Mouse (Mus musculus) large intestine, adult 2 months (tissue): ENCODE data around the gene Stmn3. TPM values are rescaled to one million over a fixed set of nuclear protein-coding genes. Genes with fewer than 3 reads are reported as not detected.

Experiments
- DNase-seq: peaks from one replicate; pipeline ENCODE4 v3.0.0-alpha.2; 2012; ENCODE audit warnings: low read depth, low spot score
- WGBS: fragments of 180-500 bp; shearing (Covaris S2); methylation state at CpG from one replicate; pipeline ENCODE4 v1.1.7; 2018; 5-methylcytosine and 5-hydroxymethylcytosine counted together
- polyA plus RNA-seq: library from polyadenylated mRNA; depleted of rRNA; stranded (reverse); fragments of >200 nt; gene quantifications from 2 replicates; pipeline ENCODE4 v1.2.3, GENCODE M21; 2012; rRNA removed

Gene Stmn3
- polyA plus RNA-seq, 1 experiment, result 4.3 TPM

DNA sequence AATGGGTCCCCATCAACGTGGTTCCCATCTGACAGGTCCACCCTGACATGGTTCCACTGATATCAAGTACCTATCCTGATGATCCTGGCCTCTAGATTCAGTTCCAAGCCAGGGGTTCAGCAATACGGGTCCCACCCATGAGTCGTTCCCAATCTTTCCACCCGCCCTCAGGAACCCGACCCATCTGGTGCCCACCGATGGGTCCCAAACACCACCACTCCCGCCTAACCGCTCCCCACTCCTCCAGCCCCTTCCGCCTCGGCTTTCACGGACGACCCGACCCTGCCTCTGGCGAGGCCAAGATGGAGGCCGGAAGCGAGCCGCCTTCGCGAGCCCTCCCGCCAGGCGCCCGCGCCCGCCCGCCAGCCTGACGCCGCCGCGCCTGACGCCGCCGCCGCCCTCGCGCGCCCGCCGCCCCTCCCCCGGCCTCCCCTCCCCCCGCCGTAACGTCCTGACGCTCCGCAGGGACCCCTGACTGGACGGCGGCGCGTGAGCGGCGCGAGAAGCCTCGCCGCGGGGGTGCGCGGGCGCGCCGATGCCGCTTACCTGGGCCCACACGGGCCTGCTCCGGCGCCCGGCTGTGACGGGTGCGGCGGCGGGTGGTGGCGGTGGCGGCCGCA lies 26.9 kb downstream of the Stmn3 start:
- DNase-seq, result peak; percentile 32
- whole genome bisulfite sequencing, result 4% methylated on average over 38 of the region's 71 CpGs

DNA sequence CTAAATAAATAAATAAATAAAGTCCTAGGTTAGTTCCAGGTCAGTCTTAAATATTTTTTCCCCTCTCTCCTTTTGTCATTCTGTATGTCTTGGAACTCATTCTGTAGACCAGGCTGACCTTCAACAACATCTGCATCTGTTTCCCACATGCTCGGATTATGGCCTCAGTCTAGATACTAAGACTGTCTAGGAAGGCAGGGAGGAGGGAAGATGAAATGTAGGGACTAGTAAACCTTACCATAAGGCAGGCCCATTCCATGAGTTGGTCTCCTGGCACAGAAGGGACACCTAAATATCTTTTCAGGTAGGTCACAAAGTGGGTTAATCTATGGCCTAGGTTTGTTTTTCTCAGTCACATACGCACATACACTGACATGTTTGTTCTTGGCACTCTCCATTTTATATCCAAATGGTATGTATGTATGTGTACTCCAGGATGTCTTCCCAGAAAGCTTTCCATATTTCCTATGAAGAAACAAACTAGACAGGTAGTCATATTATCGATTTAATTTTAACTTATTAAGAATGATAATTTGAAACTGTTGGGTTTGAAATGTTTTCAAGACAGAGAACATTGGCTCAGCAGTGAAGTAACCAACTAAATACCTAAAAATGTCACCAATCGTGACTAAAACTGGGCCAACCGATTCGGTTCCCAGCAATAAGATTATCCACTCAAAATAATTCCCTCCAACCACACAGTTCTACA lies 27.5 kb downstream of the Stmn3 start:
- WGBS, result 38% methylated on average over 6 of the region's 6 CpGs

DNA sequence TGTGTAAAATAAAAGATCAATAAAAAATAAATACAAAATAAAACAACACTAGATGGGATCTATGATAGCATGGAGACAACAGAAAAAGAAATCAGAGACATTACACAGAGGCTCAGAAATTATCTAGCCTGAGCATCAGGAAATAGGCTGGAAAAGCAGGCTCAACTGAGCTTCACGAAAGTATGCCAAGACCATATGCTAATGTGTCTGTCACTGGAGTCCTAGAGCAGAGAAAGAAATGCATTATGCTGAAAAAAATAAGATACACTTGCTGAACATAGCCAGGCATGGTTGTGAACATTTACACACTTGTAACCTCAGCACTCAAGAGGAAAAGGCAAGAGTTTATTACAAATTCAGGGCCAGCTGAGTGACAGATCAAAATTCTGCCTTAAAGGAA lies 34.3 kb downstream of the Stmn3 start:
- DNase-seq, result no peak
- WGBS, result 80% methylated on average over 1 of the region's 1 CpGs

More for the DNA sequence above, 27.5 kb downstream of the Stmn3 start:
- no peak for DNase-seq

DNA sequence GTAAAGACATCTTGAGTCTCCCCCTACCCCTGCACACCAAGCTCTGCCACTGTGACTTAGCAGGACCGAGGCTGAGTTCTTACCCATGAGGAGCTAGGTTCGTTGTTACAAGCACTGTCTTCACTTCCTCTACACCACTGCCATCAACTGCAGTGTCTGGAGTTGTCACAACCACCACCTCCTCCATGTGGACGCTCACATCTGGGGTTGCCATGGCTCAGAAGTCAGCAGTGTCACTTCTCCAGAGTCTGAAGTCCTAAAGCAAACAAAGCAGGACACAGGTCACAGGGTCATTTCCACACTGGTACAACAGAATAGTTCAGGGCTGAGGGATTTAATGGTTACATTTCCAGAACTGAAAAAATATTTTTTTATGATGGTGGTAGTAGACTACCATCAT lies 36.4 kb downstream of the Stmn3 start:
- WGBS, result 76% methylated on average over 3 of the region's 3 CpGs
- no peak for DNase-seq

DNA sequence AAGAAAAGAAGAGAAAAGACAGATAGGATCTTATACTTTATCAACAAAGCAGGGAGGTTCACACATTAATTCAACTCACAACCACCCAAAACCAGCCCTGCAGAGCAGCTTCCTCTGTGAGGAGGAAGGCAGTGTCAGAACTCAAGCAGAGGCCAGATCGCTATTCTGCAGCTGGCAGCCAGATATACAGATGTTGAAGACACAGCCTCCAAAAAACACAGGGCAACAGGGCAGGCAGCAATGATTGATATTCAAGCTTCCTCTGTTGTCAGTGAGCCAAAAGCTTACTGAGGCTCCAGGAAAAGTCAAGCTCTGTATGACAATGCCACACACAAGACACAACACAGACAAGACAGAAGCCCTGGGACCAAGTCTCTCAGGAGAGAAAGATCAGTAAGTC lies 37.5 kb downstream of the Stmn3 start:
- 71% methylated on average over 1 of the region's 1 CpGs for WGBS
- DNase-seq, result no peak

DNA sequence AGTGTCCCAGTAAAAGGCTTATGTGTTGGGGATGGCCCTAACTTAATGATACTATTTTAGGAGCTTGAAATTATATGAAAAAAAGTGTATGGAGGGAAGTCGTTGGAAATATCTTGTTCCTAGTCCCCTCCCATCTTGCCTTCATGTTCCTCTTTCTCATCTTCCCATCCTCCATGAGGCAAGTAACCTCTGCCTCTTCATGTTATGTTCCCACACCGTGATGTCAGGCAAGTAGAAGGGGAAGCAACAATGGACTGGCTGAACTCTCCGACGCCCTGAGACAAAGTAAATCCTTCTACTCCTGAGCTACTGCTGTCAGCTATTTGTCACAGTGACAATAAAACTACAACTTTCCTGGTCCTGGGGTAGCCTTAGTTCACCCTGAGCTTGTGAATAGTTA lies 39.7 kb downstream of the Stmn3 start:
- 75% methylated on average over 4 of the region's 4 CpGs for WGBS
- no peak for DNase-seq

DNA sequence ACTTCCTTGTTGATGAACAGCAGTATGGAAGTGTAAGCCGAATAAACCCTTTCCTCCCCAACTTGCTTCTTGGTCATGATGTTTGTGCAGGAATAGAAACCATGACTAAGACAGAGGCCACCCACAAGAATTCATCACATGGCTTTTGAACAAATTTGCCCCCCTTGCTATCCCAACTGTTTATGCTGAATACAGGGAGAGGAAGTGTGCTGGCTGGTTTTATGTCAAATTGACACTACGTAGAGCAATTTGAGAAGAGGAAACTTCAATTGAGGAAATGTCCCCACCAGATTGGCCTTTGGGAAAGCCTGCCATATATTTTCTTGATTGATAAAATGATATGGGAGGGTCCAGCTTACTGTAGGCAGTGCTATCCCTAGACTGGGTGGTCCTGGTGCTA lies 40.5 kb downstream of the Stmn3 start:
- no peak for DNase-seq
- 79% methylated on average over 2 of the region's 2 CpGs for WGBS

DNA sequence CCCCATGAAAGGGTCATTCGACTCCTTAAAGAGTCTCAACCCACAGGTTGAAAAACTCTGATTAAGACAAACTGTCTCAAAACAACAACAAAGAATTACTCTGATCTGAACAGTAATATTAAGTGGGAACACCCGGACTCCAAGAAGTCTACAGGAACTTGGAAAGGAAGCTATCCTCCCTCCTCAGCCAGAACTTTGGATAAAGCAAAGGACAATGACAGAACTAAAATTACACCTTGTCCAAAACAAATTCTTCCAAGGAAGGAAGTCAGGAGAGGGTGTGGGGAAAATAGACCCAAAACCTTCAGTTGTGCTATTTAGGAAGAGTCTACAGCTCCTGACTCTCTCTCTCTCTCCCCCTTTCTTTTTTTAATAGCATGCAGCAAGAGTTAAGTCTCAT lies 42.2 kb downstream of the Stmn3 start:
- DNase-seq, result no peak
- 95% methylated on average over 2 of the region's 2 CpGs for WGBS

DNA sequence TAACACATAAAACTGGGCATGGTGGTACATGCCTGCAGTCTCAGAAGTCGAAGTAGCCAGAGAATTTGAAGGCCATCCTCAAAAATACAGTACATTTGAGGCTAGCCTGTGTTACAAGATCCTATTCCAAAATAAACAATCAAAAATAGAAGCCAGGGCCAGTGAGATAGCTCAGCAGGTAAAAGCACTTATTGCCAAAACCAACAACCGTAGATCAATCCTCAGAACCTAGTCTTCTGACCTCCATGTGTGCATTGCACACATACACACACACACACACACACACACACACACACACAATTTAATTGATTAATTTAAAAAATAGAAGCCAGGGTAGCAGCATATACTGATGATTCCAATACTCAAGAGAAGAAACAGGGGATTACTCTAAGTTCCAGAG lies 47.5 kb downstream of the Stmn3 start:
- DNase-seq, result no peak

More for the DNA sequence above, 47.5 kb downstream of the Stmn3 start:
- WGBS, result 90% methylated on average over 2 of the region's 2 CpGs

Other genes with a start within 250 kb of the Stmn3 start
- 0.37 and 0.43 TPM in 2 replicates for gene Kcnq2, start 179.2 kb downstream of the Stmn3 start, polyA plus RNA-seq
- 3.4 and 3.9 TPM in 2 replicates for gene Eef1a2, start 157.5 kb downstream of the Stmn3 start, polyA plus RNA-seq
- 168 and 172 TPM in 2 replicates for gene Ppdpf, start 127.3 kb downstream of the Stmn3 start, polyA plus RNA-seq
- 23.9 and 28.2 TPM in 2 replicates for gene Ptk6, start 111.7 kb downstream of the Stmn3 start, polyA plus RNA-seq
- gene Srms, start 101.3 kb downstream of the Stmn3 start, polyA plus RNA-seq, result 0.87 and 1.3 TPM in 2 replicates
- gene Fndc11, start 94.5 kb downstream of the Stmn3 start, polyA plus RNA-seq, result 0.32 and 0.77 TPM in 2 replicates
- 24.7 and 67.9 TPM in 2 replicates for gene Helz2, start 72.5 kb downstream of the Stmn3 start, polyA plus RNA-seq
- gene Gmeb2, start 26.5 kb downstream of the Stmn3 start, polyA plus RNA-seq, result 17.5 and 24.8 TPM in 2 replicates
- gene Rtel1, start 5.2 kb upstream of the Stmn3 start, polyA plus RNA-seq, result 39.6 and 46.1 TPM in 2 replicates
- 16.7 and 26.7 TPM in 2 replicates for gene Zgpat, start 50.4 kb upstream of the Stmn3 start, polyA plus RNA-seq
- 29.3 and 29.6 TPM in 2 replicates for gene Arfrp1, start 50.9 kb upstream of the Stmn3 start, polyA plus RNA-seq
- 37.6 and 48.7 TPM in 2 replicates for gene Lime1, start 65.6 kb upstream of the Stmn3 start, polyA plus RNA-seq
- gene Zbtb46, start 144.9 kb upstream of the Stmn3 start, polyA plus RNA-seq, result 1.6 and 1.7 TPM in 2 replicates
- gene Abhd16b, start 178.7 kb upstream of the Stmn3 start, polyA plus RNA-seq, result 0.05 and 0.11 TPM in 2 replicates
- gene Tpd52l2, start 182.6 kb upstream of the Stmn3 start, polyA plus RNA-seq, result 26.8 and 28.8 TPM in 2 replicates
- 38.0 and 53.9 TPM in 2 replicates for gene Dnajc5, start 206.0 kb upstream of the Stmn3 start, polyA plus RNA-seq